ENCODE assay signal across 27 mouse cellular contexts in genomic region chr1:170142256-170142871, GRCm38 (mm10). TPM values are rescaled to one million over a fixed set of nuclear protein-coding genes. Genes with fewer than 3 reads are reported as not detected.
A peak's percentile ranks its signal among the peaks of the same experiment; 100 is the strongest.
DNase-seq lines count a peak whose midpoint lies in the region; ATAC-seq and TF ChIP-seq lines count a peak whose summit lies in the region.
"Had no signal": no experiment of that assay in that cellular context is flagged by ENCODE, and none has a peak within 500 bp of the region (broad histone marks: within the 10 kb centered on the region; RNA-seq: fewer than 3 reads in every experiment).

No protein-coding gene starts in this region.

- POLR2A ChIA-PET in Patski (lab: Charles Lee): no interaction called here

- WGBS in heart, postnatal 0 days: 95% methylated on average over 8 of the region's 8 CpGs
- 51% methylated on average over 8 of the region's 8 CpGs for WGBS in kidney, adult 2 months
- WGBS in kidney, embryonic 16.5 days: 89% methylated on average over 8 of the region's 8 CpGs

- H3K4me1 ChIP-seq in heart, postnatal 0 days (ENCODE audit: control insufficient read depth, insufficient read depth): no peaks in the 10 kb centered on the region
- peaks cover 25% of the 10 kb centered on the region for H3K4me1 ChIP-seq in kidney, adult 2 months (ENCODE audit: control insufficient read depth, insufficient read depth, low read length)
- no peaks in the 10 kb centered on the region for H3K4me1 ChIP-seq in kidney, embryonic 16.5 days (ENCODE audit: insufficient read depth, low read length)
- H3K4me1 ChIP-seq: embryonic facial prominence, embryonic 12.5 days; embryonic facial prominence, embryonic 15.5 days; forebrain, embryonic 12.5 days; forebrain, embryonic 15.5 days had no signal

- intact Hi-C loops in heart, postnatal 25 days (cut with DNase I): no loop called here

- ATAC-seq in heart, postnatal 0 days (ENCODE audit: insufficient read depth, low read depth): no peak
- ATAC-seq in kidney, embryonic 16.5 days (ENCODE audit: low FRiP score, low TSS enrichment): no peak
- peak; percentile 42 for ATAC-seq in Patski
- ATAC-seq: forebrain, embryonic 15.5 days; hindbrain, postnatal 0 days had no signal

- H3K9ac ChIP-seq in heart, postnatal 0 days (replicated peaks; ENCODE audit: low read depth, low read length): no peak overlapping the region
- H3K9ac ChIP-seq in kidney, embryonic 16.5 days (replicated peaks; ENCODE audit: low read length): no peak overlapping the region
- H3K9ac ChIP-seq: embryonic facial prominence, embryonic 12.5 days; embryonic facial prominence, embryonic 15.5 days; forebrain, embryonic 12.5 days; forebrain, embryonic 15.5 days; hindbrain, embryonic 14.5 days had no signal

- no peak for TF ChIP-seq CTCF in heart, postnatal 0 days (IDR thresholded peaks at IDR 0.05; ENCODE audit: low read depth)
- TF ChIP-seq CTCF in kidney, adult 2 months (conservative IDR thresholded peaks at IDR 0.05; ENCODE audit: insufficient read depth, insufficient read length, low read depth, low read length): no peak
- TF ChIP-seq CTCF in Patski (IDR thresholded peaks at IDR 0.05): no peak

- in situ Hi-C loops in Patski (cut with MboI; ENCODE audit: low pct_unique_long_range_greater_than_20kb): loop anchor here (5.0 kb wide), 1 partner anchor 610 kb away; the partner anchor contains the start of gene Nuf2

- DNase-seq in heart, postnatal 0 days (ENCODE audit: low spot score): peak; percentile 1
- DNase-seq in heart, postnatal 25 days (ENCODE audit: low spot score): no peak
- DNase-seq in kidney, adult 2 months: peak; percentile 78
- no peak for DNase-seq in kidney, postnatal 10 days
- peak; percentile 43 to 59 for DNase-seq in kidney, postnatal 36 days
- DNase-seq in Patski (ENCODE audit: low read depth, low spot score): no peak
- DNase-seq: adrenal gland, adult 2 months; adrenal gland, postnatal 14 days; B cell, adult 2 months; cerebellum, adult 11 months; cerebellum, adult 2 months; cerebellum, adult 9-11 months; cerebellum, postnatal 25 days; gastrocnemius, postnatal 25 days; heart, postnatal 10 days; heart, postnatal 4 days had no signal

- no peak for TF ChIP-seq EP300 in heart, postnatal 0 days (IDR thresholded peaks at IDR 0.05; ENCODE audit: low read depth)

- no peak overlapping the region for H3K4me3 ChIP-seq in heart, postnatal 0 days (ENCODE audit: low read depth, low read length)
- no peak overlapping the region for H3K4me3 ChIP-seq in kidney, adult 2 months (ENCODE audit: insufficient read depth, low read depth, low read length)
- H3K4me3 ChIP-seq in kidney, embryonic 16.5 days (ENCODE audit: low read length): no peak overlapping the region
- H3K4me3 ChIP-seq: embryonic facial prominence, embryonic 12.5 days; embryonic facial prominence, embryonic 15.5 days; forebrain, embryonic 12.5 days; forebrain, embryonic 15.5 days had no signal

- CTCF ChIA-PET in Patski (lab: Charles Lee): interaction anchor here (0.8 to 1.6 kb wide), 4 partner anchors 13 to 668 kb away, joined by 3 to 4 read pairs (median 3); no protein-coding TSS in a partner anchor

- no peaks in the 10 kb centered on the region for H3K9me3 ChIP-seq in heart, postnatal 0 days (replicated peaks; ENCODE audit: control insufficient read depth, low read length)
- no peaks in the 10 kb centered on the region for H3K9me3 ChIP-seq in kidney, embryonic 16.5 days (ENCODE audit: low read length)
- H3K9me3 ChIP-seq: embryonic facial prominence, embryonic 12.5 days; embryonic facial prominence, embryonic 15.5 days; forebrain, embryonic 12.5 days; forebrain, embryonic 15.5 days; G1E had no signal

- H3K4me2 ChIP-seq in heart, postnatal 0 days (ENCODE audit: low read depth, low read length): no peak overlapping the region
- no peak overlapping the region for H3K4me2 ChIP-seq in kidney, embryonic 16.5 days (replicated peaks; ENCODE audit: low read depth, low read length)
- H3K4me2 ChIP-seq: embryonic facial prominence, embryonic 12.5 days; embryonic facial prominence, embryonic 15.5 days; forebrain, embryonic 12.5 days; forebrain, embryonic 15.5 days; heart, embryonic 11.5 days; hindbrain, embryonic 14.5 days had no signal

- no peak overlapping the region for H3K27ac ChIP-seq in heart, postnatal 0 days (ENCODE audit: low read depth)
- H3K27ac ChIP-seq in kidney, adult 2 months (ENCODE audit: insufficient read depth, low read depth, low read length): peak overlapping the region; percentile 99
- H3K27ac ChIP-seq in kidney, embryonic 16.5 days (ENCODE audit: low read length): no peak overlapping the region
- H3K27ac ChIP-seq: embryonic facial prominence, embryonic 12.5 days; embryonic facial prominence, embryonic 15.5 days; forebrain, embryonic 12.5 days; forebrain, embryonic 15.5 days; hindbrain, embryonic 14.5 days; hindbrain, postnatal 0 days had no signal

- H3K27me3 ChIP-seq in heart, postnatal 0 days (ENCODE audit: control insufficient read depth, insufficient read depth, low read length): no peaks in the 10 kb centered on the region
- no peaks in the 10 kb centered on the region for H3K27me3 ChIP-seq in kidney, adult 2 months (replicated peaks; ENCODE audit: control insufficient read depth, insufficient read depth, low read length)
- no peaks in the 10 kb centered on the region for H3K27me3 ChIP-seq in kidney, embryonic 16.5 days (ENCODE audit: insufficient read depth, low read length)
- no peaks in the 10 kb centered on the region for H3K27me3 ChIP-seq in Patski
- H3K27me3 ChIP-seq: CH12.LX; embryonic facial prominence, embryonic 12.5 days; embryonic facial prominence, embryonic 15.5 days; forebrain, embryonic 12.5 days; forebrain, embryonic 15.5 days had no signal

- peaks cover 35% of the 10 kb centered on the region for H3K36me3 ChIP-seq in heart, postnatal 0 days (replicated peaks; ENCODE audit: control insufficient read depth, insufficient read depth, low read length)
- H3K36me3 ChIP-seq in kidney, adult 2 months (ENCODE audit: control insufficient read depth, insufficient read depth, low read length): peaks cover 4% of the 10 kb centered on the region; the same call in 1 of the 2 replicates
- peaks cover 5% of the 10 kb centered on the region; the same call in 1 of the 2 replicates for H3K36me3 ChIP-seq in kidney, embryonic 16.5 days (ENCODE audit: insufficient read depth, low read length)
- H3K36me3 ChIP-seq: forebrain, embryonic 15.5 days had no signal

- no peak for TF ChIP-seq POLR2A in kidney, adult 2 months (IDR thresholded peaks at IDR 0.05; ENCODE audit: low read depth, low read length)

RNA-seq across cellular contexts. Expression of gene Ddr2, which starts 31.8 kb away (rescaled TPM):
- 5.0 and 11.2 TPM in 2 replicates for total RNA-seq in heart, postnatal 0 days (2014; rRNA removed; ENCODE audit: low replicate concordance)
- polyA plus RNA-seq in heart, postnatal 0 days (2015; fragmentation: Nextera tagmentation; extraction: Ambion mirVana): 6.8 and 7.2 TPM in 2 replicates
- total RNA-seq in heart, postnatal 25 days (2021): 10 to 100 TPM; 23.4 to 29.0 TPM
- 9.5 and 9.7 TPM in 2 replicates for polyA plus RNA-seq in kidney, adult 2 months (2012; rRNA removed)
- polyA plus RNA-seq in kidney, embryonic 16.5 days (2015; fragmentation: Nextera tagmentation; extraction: Ambion mirVana): 33.1 and 35.7 TPM in 2 replicates
- polyA plus RNA-seq in Patski (2021): 0.32 TPM
- total RNA-seq: common myeloid progenitor, adult 5-6 weeks had no signal
- polyA plus RNA-seq: G1E had no signal

RNA-seq across cellular contexts. Expression of gene Uap1, which starts 32.4 kb away (rescaled TPM):
- 23.0 and 26.1 TPM in 2 replicates for total RNA-seq in heart, postnatal 0 days (2014; rRNA removed; ENCODE audit: low replicate concordance)
- polyA plus RNA-seq in heart, postnatal 0 days (2015; fragmentation: Nextera tagmentation; extraction: Ambion mirVana): 40.2 and 42.3 TPM in 2 replicates
- total RNA-seq in heart, postnatal 25 days (2021): 10 to 100 TPM; 54.8 to 56.9 TPM
- polyA plus RNA-seq in kidney, adult 2 months (2012; rRNA removed): 31.6 and 34.3 TPM in 2 replicates
- polyA plus RNA-seq in kidney, embryonic 16.5 days (2015; fragmentation: Nextera tagmentation; extraction: Ambion mirVana): 54.8 and 57.9 TPM in 2 replicates
- polyA plus RNA-seq in Patski (2021): 75.2 TPM

Comparison
In these comparisons a context has a peak if more than half of its experiments do, and no peak if none do; other contexts are left out.
1. DNase-seq: peak in heart, postnatal 0 days (single experiment), kidney, adult 2 months (single experiment) and kidney, postnatal 36 days (2 of 2); none in heart, postnatal 25 days (single experiment), kidney, postnatal 10 days (single experiment) and Patski (single experiment).